Mouse (Mus musculus) liver, embryonic 14.5 days (tissue): ENCODE measurements around the gene Elk3.

ENCODE experiments used
- CTCF ChIP-seq: IDR thresholded peaks from 2 replicates; pipeline ENCODE4 v1.5.1; 2016; ENCODE audit warnings: antibody characterized with exemption, low read depth, control low read depth
- EP300 ChIP-seq: IDR thresholded peaks from 2 replicates; pipeline ENCODE4 v1.6.1; 2016; ENCODE audit warnings: antibody characterized with exemption, low read depth

DNA sequence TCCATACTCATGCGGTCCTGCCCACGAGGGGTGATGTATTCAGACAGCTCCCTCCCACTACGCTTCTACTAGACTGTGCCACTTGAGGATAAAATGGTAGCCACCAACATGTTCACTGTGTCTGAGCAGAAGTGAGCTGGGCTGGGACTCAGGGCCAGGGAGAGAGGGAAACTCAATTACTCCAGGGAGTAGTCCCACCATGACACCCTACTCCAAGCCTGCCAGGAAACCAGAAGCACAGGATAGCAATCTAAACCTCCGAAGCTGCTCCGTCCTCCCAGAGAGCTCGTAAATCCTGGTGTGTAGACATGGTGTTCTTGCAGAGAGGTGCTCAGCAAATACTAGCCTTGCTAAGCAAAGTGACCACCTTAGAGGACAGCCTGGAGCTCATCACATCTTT lies 57.8 kb downstream of the Elk3 start:
- no peak for TF ChIP-seq CTCF
- TF ChIP-seq EP300 = no peak
